Mouse (Mus musculus): Measurements from ENCODE around the gene Dcp1b.

Gene Dcp1b

GRCm38 (mm10) chr6:119175078-119175853 lies at the start of gene Dcp1b:
Gene Dcp1b, plus strand, starts transcription at chr6:119175253.
- DNase-seq = peak; percentile 84

GRCm38 (mm10) chr6:119126991-119127390 lies 48.1 kb upstream of the Dcp1b start:
- DNase-seq = no peak

GRCm38 (mm10) chr6:119128076-119128475 lies 47.0 kb upstream of the Dcp1b start:
- no peak for DNase-seq

- DNase-seq = no peak
These were observed 46.5 kb upstream of the Dcp1b start for GRCm38 (mm10) chr6:119128521-119128920.

- DNase-seq = no peak
These were observed 45.4 kb upstream of the Dcp1b start for GRCm38 (mm10) chr6:119129664-119130063.

GRCm38 (mm10) chr6:119132111-119132735 lies 42.8 kb upstream of the Dcp1b start:
- DNase-seq = no peak

GRCm38 (mm10) chr6:119132863-119133262 lies 42.2 kb upstream of the Dcp1b start:
- DNase-seq = no peak

- no peak for DNase-seq
These were observed 37.3 kb upstream of the Dcp1b start for GRCm38 (mm10) chr6:119137768-119138167.

- no peak for DNase-seq
These were observed 35.5 kb upstream of the Dcp1b start for GRCm38 (mm10) chr6:119139561-119139960.

- DNase-seq = no peak
These were observed 29.9 kb upstream of the Dcp1b start for GRCm38 (mm10) chr6:119145109-119145508.

- no peak for DNase-seq
These were observed 9.4 kb upstream of the Dcp1b start for GRCm38 (mm10) chr6:119165677-119166076.

GRCm38 (mm10) chr6:119174307-119175074 lies 562 bp upstream of the Dcp1b start:
- DNase-seq = no peak

GRCm38 (mm10) chr6:119176103-119176502 lies 1.1 kb downstream of the Dcp1b start:
- no peak for DNase-seq

- no peak for DNase-seq
These were observed 2.0 kb downstream of the Dcp1b start for GRCm38 (mm10) chr6:119177101-119177500.

GRCm38 (mm10) chr6:119180188-119180587 lies 5.1 kb downstream of the Dcp1b start:
- no peak for DNase-seq

- DNase-seq = no peak
These were observed 7.2 kb downstream of the Dcp1b start for GRCm38 (mm10) chr6:119182211-119182610.

GRCm38 (mm10) chr6:119183781-119184180 lies 8.7 kb downstream of the Dcp1b start:
- DNase-seq = no peak

- DNase-seq = no peak
These were observed 11.6 kb downstream of the Dcp1b start for GRCm38 (mm10) chr6:119186658-119187057.

GRCm38 (mm10) chr6:119187631-119188030 lies 12.6 kb downstream of the Dcp1b start:
- DNase-seq = no peak

- DNase-seq = no peak
These were observed 16.4 kb downstream of the Dcp1b start for GRCm38 (mm10) chr6:119191478-119191877.

GRCm38 (mm10) chr6:119193571-119194154 lies 18.6 kb downstream of the Dcp1b start:
- DNase-seq = no peak

- DNase-seq = no peak
These were observed 19.1 kb downstream of the Dcp1b start for GRCm38 (mm10) chr6:119194161-119194560.

GRCm38 (mm10) chr6:119194601-119195000 lies 19.5 kb downstream of the Dcp1b start:
- no peak for DNase-seq

All from right cerebral cortex, postnatal 25 days (tissue).